Mouse (Mus musculus) frontal cortex, postnatal 10 days (tissue): Measurements from ENCODE around the gene Rnf113a1.
A peak's percentile ranks its signal among the peaks of the same experiment; 100 is the strongest.
"Not testable (repeated sequence)": the region's sequence is repeated elsewhere in the genome, so short reads cannot be mapped to it uniquely, and the experiment has no call there.

Source experiments
- DNase-seq, 2 experiments: peaks; one replicate each; pipeline ENCODE4 v3.0.0; 2022; ENCODE audit warnings: low spot score in 2 of 2, mixed read lengths in 1 of 2

Rnf113a1 gene

GRCm38 (mm10) chrX:37191105-37191743 is at the start of gene Rnf113a1, which contains the start of gene Ndufa1:
Gene Rnf113a1, plus strand, starts transcription at chrX:37191245.
Gene Ndufa1, minus strand, starts transcription at chrX:37191163.
- DNase-seq = peak; percentile 59 to 80

GRCm38 (mm10) chrX:37141732-37142131 is 49.3 kb upstream of the Rnf113a1 start:
- DNase-seq = no peak

DNA sequence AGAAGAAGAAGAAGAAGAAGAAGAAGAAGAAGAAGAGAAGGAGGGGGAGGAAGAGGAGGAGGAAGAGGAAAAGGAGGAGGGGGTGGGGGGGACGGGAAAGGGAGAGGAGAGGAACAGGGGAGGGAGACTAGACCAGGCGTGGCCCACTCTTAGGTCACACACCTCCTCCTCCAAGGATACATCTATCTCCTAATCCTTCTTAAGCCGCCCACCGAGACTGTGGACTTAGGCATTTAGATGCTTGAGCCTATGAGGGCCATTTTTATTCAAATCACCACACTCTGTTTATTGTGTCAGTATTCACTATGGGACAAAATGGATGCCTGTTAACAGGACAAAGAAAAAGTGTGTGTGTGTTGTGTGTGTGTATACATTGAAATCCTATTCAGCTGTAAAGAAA is 46.5 kb upstream of the Rnf113a1 start:
- DNase-seq = not testable (repeated sequence)

GRCm38 (mm10) chrX:37144954-37145353 is 46.1 kb upstream of the Rnf113a1 start:
- no peak for DNase-seq

- DNase-seq = no peak
Observed at GRCm38 (mm10) chrX:37157839-37158238, 33.2 kb upstream of the Rnf113a1 start.

GRCm38 (mm10) chrX:37161169-37161568 is 29.9 kb upstream of the Rnf113a1 start:
- DNase-seq = no peak

DNA sequence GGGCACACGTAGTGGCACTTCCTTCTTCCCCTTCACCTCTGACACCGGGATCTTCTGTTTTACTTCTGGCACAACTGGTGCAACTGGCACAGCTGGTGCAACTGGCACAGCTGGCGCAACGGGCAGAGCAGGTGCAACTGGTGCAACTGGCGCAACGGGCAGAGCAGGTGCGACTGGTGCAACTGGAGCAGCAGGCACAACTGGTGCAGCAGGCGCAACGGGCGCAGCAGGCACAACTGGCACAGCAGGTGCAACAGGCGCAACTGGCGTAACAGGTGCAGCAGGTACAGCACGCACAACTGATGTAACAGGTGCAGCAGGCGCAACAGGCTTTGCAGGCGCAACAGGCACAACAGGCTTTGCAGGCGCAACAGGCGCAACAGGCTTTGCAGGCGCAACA is 27.9 kb upstream of the Rnf113a1 start:
- no peak for DNase-seq

DNA sequence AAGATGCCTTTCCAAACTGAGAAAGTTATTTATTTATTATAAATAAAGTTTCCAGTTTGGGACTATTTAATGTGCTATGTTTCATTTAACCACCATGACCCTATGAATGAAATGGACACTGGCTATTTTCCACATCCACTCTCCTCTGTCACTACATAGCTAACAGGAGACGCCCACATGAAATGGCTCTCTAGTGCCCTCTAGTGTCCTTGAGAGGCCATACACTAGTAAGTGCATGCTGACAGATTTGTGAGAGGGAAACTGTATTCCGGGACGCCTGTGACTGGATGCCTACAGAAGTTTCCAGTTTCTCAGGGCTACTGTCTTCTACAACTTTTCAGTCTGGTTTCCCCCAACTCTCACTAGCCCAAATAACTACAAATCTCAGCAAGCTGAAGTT is 24.0 kb upstream of the Rnf113a1 start:
- DNase-seq = no peak

GRCm38 (mm10) chrX:37168742-37169141 is 22.3 kb upstream of the Rnf113a1 start, which contains the start of gene Akap14:
Gene Akap14, minus strand, starts transcription at chrX:37168842.
- no peak for DNase-seq

DNA sequence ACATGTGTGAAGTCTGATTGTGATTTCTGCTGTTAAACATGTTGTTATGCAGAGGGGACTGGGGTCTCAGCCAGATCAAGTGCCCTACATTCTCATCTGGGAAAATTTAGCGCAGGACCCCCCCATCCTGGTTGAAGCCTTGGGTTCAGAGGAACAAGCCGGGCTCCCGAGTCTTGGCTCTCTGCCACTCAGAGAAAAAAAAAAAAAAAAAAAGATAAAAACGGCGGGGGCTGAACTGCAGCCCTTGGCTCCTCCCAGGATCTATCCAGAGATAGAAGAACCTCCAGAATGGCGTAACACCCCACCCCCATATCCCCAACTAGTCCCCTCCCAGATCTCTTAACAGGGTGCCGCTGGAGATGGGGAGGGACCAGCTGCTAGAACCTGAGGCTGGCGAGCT is 6.6 kb upstream of the Rnf113a1 start:
- DNase-seq = not testable (repeated sequence)

DNA sequence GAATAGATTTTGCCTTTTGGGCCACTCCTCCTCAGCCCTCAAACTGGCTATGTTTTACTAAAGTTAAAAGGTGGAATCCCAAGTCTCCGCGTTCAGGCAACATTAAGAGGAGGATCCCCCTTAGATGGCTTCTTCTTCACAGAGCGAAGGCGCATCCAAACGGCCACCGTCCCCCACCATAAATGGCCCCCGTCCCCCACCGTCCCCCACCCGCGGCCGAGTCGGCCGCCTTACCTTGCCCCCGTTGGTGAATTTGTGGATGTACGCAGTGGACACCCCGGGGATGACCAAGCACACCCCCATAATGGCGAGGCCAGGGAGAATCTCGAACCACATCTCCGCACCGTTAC is 315 bp upstream of the Rnf113a1 start:
- DNase-seq = no peak

DNA sequence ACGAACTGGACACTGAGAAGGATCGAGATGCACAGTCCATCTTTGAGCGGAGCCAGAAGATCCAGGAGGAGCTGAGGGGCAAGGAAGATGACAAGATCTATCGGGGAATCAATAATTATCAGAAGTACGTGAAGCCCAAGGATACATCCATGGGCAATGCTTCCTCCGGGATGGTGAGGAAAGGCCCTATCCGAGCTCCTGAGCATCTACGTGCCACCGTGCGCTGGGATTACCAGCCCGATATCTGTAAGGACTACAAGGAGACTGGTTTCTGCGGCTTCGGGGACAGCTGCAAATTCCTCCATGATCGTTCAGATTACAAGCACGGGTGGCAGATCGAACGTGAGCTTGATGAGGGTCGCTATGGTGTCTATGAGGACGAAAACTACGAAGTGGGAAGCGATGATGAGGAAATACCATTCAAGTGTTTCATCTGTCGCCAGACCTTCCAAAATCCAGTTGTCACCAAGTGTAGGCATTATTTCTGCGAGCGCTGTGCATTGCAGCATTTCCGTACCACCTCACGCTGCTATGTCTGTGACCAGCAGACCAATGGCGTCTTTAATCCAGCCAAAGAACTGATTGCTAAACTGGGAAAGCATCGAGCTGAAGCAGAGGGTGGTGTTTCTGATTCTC is 817 bp downstream of the Rnf113a1 start:
- peak in 1 of 2 experiments; percentile 11 for DNase-seq

- no peak for DNase-seq
Observed at GRCm38 (mm10) chrX:37198676-37199075, 7.6 kb downstream of the Rnf113a1 start.

GRCm38 (mm10) chrX:37210941-37211340 is 19.9 kb downstream of the Rnf113a1 start, which contains the start of gene Gm9:
Gene Gm9, minus strand, starts transcription at chrX:37211041.
- DNase-seq = no peak

- DNase-seq = not testable (repeated sequence)
Observed at GRCm38 (mm10) chrX:37222158-37222557, 31.1 kb downstream of the Rnf113a1 start, which contains the start of gene Rhox1. Gene Rhox1, minus strand, starts transcription at chrX:37222258.
